Mouse (Mus musculus) midbrain, postnatal 0 days (tissue): ENCODE measurements at regions not wholly inside any gene's neighbourhood (a gene's known extent, or its start where the extent isn't known, plus 50 kb on each side); places are given as distances from the start of the nearest gene placed in this dataset.
"Not testable (repeated sequence)": the region's sequence is repeated elsewhere in the genome, so short reads cannot be mapped to it uniquely, and the experiment has no call there.

ENCODE experiments used
- ATAC-seq: fragments of 200-750 bp; cut with Nextera tagmentation; 2 replicates; pipeline ENCODE4 v1.8.0; 2017; ENCODE audit warnings: moderate number of reproducible peaks, mild to moderate bottlenecking, moderate TSS enrichment, moderate library complexity; ENCODE audit not compliant: low FRiP score
- DNase-seq: peaks from one replicate; pipeline ENCODE4 v3.0.0-alpha.2; 2015; ENCODE audit warnings: low spot score
- H3K27ac ChIP-seq: fragments of 300-500 bp; sonication (generic); 2 replicates; pipeline ENCODE4 v1.5.1; 2014; ENCODE audit warnings: low read depth, mild to moderate bottlenecking, low read length, mixed read lengths
- H3K27me3 ChIP-seq: fragments of 300-500 bp; sonication (generic); 2 replicates; pipeline ENCODE4 v1.6.1; 2014; ENCODE audit warnings: low read length, control low read depth, mixed read lengths; ENCODE audit not compliant: insufficient read depth
- H3K36me3 ChIP-seq: fragments of 300-500 bp; sonication (generic); 2 replicates; pipeline ENCODE4 v1.6.1; 2014; ENCODE audit warnings: low read length, control low read depth, mixed read lengths; ENCODE audit not compliant: insufficient read depth
- H3K4me1 ChIP-seq: fragments of 300-500 bp; sonication (generic); 2 replicates; pipeline ENCODE4 v1.6.1; 2014; ENCODE audit warnings: mild to moderate bottlenecking, control low read depth, antibody characterized with exemption, low read length, mixed read lengths; ENCODE audit not compliant: insufficient read depth
- H3K4me2 ChIP-seq: fragments of 300-500 bp; sonication (generic); 2 replicates; pipeline ENCODE4 v1.6.1; 2014; ENCODE audit warnings: low read depth, mild to moderate bottlenecking, low read length, mixed read lengths; ENCODE audit not compliant: poor library complexity, severe bottlenecking
- H3K4me3 ChIP-seq: fragments of 300-500 bp; sonication (generic); 2 replicates; pipeline ENCODE4 v1.5.1; 2014; ENCODE audit warnings: low read depth, mild to moderate bottlenecking, low read length, moderate library complexity
- H3K9ac ChIP-seq: fragments of 300-500 bp; sonication (generic); replicated peaks from 2 replicates; pipeline ENCODE4 v1.6.1; 2014; ENCODE audit warnings: mild to moderate bottlenecking, low read length, moderate library complexity, mixed read lengths; ENCODE audit not compliant: poor library complexity, severe bottlenecking
- H3K9me3 ChIP-seq: fragments of 300-500 bp; sonication (generic); 2 replicates; pipeline ENCODE4 v1.6.1; 2016; ENCODE audit warnings: low read length, control low read depth
- CTCF ChIP-seq: IDR thresholded peaks from 2 replicates; pipeline ENCODE4 v1.5.1; 2016; ENCODE audit warnings: antibody characterized with exemption, mild to moderate bottlenecking
- WGBS: fragments of 180-500 bp; shearing (Covaris S2); extraction: QIAGEN DNeasy Blood & Tissue Kit; methylation state at CpG from one replicate; pipeline ENCODE4 v1.1.7; 2014; 5-methylcytosine and 5-hydroxymethylcytosine counted together

DNA sequence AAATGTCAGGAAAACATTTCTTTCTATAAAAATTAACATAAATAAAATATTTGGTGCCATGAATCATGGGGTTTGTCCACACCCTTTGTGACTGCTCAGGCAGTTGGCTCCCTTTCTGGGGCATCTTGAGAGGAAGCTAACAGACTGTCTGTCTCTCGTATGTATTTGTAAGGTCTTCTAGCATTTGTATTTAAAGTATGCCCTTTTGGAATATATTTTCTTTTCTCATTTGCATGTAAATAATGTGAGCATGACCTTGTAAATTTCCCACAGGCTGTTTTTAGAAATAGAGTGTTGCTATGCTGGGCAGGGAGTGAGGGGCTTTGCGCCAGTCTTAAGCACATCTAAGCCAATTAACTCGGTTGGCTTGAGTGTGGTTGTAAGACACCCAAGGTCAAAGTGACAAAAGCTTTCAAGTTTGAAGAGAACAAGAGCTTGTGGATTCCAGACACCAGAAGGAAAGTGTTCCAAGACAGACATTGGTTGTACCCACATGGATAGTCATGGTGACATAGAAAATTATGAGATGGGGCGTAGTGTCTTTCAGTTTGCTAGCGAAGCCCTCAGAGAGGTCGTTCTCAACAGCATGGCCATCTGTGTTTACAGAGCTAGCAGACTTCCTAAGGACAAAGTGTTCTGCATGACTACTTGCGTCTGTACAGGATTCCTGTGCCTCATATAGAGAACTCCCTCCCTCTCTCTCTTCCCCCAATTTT, 113.1 kb upstream of the Rasgrp1 start:
- peak; percentile 54; the same call in 1 of the 2 replicates for ATAC-seq

DNA sequence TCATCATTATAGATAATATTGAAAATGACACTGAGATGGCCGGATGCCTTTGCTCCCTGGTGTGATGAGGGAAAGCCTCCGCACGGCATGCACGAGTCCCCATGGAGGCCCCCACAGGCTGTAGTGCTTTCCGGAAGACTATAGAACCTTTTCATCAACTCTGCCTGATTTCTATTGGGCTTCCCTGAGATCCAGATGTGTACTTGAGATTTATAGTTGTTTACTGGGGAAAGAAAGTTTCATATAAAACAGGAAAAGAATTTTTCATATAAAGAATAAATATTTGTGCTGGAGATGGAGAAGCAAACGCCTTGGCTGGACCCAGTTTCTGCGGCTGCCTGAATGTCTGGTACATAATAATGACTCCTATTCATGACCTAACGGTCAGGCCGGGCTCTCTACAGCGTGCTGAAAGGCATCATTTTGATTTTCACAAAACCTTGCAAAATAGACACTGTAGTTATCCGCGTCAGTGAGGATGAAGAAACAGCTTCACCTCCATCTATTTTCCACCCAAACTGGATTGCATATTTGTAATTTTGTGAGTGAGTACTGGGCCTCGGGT, 113.7 kb upstream of the Rasgrp1 start:
- WGBS: 61% methylated on average over 13 of the region's 13 CpGs
- Histone ChIP-seq H3K4me1 (no peaks in the 10 kb centered on the region), H3K36me3 (no peaks in the 10 kb centered on the region), H3K9ac (no peak overlapping the region), H3K9me3 (no peaks in the 10 kb centered on the region), H3K4me2 (no peak overlapping the region), H3K27ac (no peak overlapping the region), H3K4me3 (no peak overlapping the region), H3K27me3 (no peaks in the 10 kb centered on the region)
- ATAC-seq: no peak
- no peak for DNase-seq
- TF ChIP-seq CTCF: no peak

More for the DNA sequence above, 113.1 kb upstream of the Rasgrp1 start:
- Histone ChIP-seq H3K36me3 (no peaks in the 10 kb centered on the region), H3K27me3 (no peaks in the 10 kb centered on the region), H3K27ac (no peak overlapping the region), H3K4me3 (no peak overlapping the region), H3K9ac (no peak overlapping the region), H3K4me2 (no peak overlapping the region), H3K9me3 (no peaks in the 10 kb centered on the region), H3K4me1 (no peaks in the 10 kb centered on the region)
- 33% methylated on average over 7 of the region's 7 CpGs for WGBS
- TF ChIP-seq CTCF: no peak
- peak; percentile 59 for DNase-seq

DNA sequence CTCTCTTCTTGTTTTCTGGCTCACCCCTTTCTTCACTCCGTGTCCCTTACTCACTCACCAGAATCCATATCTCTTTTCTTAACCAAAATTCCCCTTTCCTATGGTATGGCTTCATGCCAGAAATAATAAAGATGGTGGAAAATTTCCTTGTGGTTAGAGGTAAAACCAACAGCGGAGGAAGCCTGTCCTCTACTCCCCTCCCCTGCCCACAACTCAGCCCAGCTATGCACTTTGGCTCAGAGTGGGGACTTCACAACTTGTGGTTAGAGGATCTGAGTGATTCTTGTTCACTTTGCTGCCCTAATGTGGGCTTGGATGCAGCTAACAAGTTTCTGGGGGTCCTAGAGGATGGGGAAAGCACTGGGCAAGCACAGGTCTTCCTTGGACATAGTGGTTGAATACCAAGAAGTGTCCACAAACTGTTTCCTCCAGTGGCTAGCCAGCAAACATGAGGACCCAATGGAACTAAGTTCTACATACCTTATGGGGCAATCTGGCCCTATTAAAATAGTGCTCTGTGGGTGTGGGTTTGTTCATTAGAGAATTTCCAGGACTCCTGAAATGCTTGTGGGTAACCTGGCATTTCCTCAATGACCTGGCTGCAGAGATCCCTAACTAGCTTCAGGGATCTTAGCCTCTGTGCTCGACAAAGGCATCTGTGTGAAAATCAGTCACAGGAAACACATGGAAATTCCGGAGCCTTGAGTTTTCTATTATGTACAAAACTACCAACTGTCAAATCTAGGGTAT, 118.9 kb upstream of the Rasgrp1 start:
- H3K4me2 ChIP-seq: no peak overlapping the region
- no peak overlapping the region for H3K4me3 ChIP-seq
- ATAC-seq: no peak
- H3K36me3 ChIP-seq: no peaks in the 10 kb centered on the region
- no peaks in the 10 kb centered on the region for H3K27me3 ChIP-seq
- H3K27ac ChIP-seq: no peak overlapping the region
- H3K4me1 ChIP-seq: no peaks in the 10 kb centered on the region
- H3K9me3 ChIP-seq: no peaks in the 10 kb centered on the region
- WGBS: 84% methylated on average over 4 of the region's 4 CpGs
- TF ChIP-seq CTCF: no peak
- DNase-seq: no peak
- H3K9ac ChIP-seq: no peak overlapping the region

DNA sequence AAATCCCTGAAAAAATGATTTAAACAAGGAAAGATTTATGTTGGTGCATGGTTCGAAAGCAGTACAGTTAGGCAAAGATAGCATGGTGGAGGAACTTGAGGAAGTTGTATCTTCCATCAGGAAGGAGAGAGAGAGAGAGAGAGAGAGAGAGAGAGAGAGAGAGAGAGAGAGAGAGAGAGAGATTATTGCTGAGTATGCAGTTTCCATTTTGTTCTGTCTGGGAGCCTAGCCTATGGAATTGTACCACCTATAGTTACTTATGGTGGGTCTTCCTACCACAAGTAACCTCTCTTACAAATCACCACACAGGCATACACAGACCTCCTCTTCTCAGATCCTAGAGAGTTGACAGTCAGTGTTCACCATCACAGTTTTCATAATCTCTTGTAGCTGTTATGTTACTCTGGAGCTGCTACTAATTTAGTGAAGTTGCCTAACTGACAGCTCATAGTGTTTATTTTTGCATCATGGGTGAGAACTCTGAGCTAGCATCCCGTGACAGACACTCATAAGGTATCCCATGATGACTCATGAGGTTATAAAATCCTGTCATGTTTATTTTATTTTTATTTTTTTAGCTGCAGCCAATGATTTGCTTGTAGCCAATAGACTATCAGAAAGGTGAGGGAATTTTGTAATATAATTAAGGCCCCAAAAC, 132.2 kb upstream of the Rasgrp1 start:
- no peak overlapping the region for H3K4me3 ChIP-seq
- no peaks in the 10 kb centered on the region for H3K27me3 ChIP-seq
- H3K4me1 ChIP-seq: no peaks in the 10 kb centered on the region
- H3K9ac ChIP-seq: no peak overlapping the region
- no peaks in the 10 kb centered on the region for H3K9me3 ChIP-seq
- no peak overlapping the region for H3K4me2 ChIP-seq
- WGBS: 86% methylated on average over 2 of the region's 2 CpGs
- TF ChIP-seq CTCF: no peak
- ATAC-seq: no peak
- no peak for DNase-seq
- no peak overlapping the region for H3K27ac ChIP-seq
- no peaks in the 10 kb centered on the region for H3K36me3 ChIP-seq

DNA sequence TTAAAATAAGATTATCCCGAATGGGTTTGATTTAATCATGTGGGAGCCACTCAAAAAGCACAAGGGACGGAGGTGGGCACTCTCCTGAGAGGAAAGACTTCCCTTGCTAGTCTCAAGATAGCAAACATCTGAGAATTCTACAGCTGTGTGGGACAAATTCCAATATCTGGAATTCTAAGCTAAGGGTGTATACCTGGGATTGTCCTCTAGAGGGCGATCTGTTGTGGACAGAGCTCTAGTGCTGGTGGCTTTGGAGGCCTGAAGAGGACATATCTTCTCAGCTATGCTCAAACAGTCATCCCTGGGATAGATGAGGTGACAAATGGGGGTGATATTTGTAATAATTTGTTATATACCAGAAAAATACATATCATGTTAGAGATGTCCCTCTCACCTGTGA, 132.8 kb upstream of the Rasgrp1 start:
- Histone ChIP-seq H3K4me2 (no peak overlapping the region), H3K36me3 (no peaks in the 10 kb centered on the region), H3K27me3 (no peaks in the 10 kb centered on the region), H3K4me1 (no peaks in the 10 kb centered on the region), H3K9ac (no peak overlapping the region), H3K9me3 (no peaks in the 10 kb centered on the region), H3K27ac (no peak overlapping the region), H3K4me3 (no peak overlapping the region)
- peak; percentile 22 for DNase-seq
- 41% methylated on average over 3 of the region's 3 CpGs for WGBS
- ATAC-seq: no peak
- peak; percentile 59 for TF ChIP-seq CTCF

DNA sequence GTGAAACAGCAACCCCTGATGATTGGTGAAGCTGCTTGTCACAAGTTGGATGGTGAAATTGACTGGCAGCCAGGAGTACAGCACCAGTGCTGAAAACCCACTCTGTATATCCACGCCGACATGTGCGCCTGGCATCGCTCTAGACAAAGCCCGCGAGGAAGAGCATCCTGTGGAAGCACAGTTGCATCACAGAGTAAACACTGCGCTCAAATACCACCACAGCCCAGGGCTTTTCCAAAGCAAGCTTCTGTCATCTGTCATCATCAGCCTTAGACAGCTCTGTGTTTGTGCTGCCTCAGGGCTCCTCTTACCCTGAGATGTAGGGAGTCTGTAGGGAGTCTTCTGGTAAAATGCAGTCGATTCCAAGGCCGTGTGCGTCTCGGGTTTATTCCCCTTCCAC, 134.7 kb upstream of the Rasgrp1 start:
- DNase-seq, H3K27me3 ChIP-seq, H3K9ac ChIP-seq, H3K27ac ChIP-seq, H3K4me3 ChIP-seq, ATAC-seq, H3K4me2 ChIP-seq, H3K9me3 ChIP-seq, H3K36me3 ChIP-seq, H3K4me1 ChIP-seq: not testable (repeated sequence)
- 87% methylated on average over 10 of the region's 11 CpGs for WGBS

DNA sequence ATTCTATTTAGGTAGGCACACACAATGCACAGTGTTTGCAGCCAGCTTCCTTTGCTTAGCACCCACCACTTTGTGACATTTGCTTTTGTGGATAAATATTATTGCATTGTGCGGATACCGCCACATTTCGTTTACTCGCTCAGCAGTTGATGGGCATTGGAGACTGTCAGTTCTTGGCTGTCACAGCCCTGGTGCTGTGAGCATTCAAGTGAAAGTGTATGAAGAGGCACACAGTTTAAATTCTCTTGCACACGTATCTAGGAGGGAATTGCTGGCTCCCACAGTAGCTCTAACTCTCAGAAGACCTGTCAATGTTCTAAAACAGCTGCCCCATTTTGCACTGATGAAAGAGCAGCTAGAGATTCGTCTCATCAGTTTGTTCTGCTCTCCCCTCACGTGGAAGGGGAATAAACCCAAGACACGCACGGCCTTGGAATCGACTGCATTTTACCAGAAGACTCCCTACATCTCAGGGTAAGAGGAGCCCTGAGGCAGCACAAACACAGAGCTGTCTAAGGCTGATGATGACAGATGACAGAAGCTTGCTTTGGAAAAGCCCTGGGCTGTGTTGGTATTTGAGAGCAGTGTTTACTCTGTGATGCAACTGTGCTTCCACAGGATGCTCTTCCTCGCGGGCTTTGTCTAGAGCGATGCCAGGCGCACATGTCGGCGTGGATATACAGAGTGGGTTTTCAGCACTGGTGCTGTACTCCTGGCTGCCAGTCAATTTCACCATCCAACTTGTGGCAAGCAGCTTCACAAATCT, 136.6 kb upstream of the Rasgrp1 start:
- not testable (repeated sequence) for H3K4me3 ChIP-seq, H3K4me2 ChIP-seq, H3K27ac ChIP-seq, H3K9ac ChIP-seq, H3K9me3 ChIP-seq, H3K4me1 ChIP-seq, H3K27me3 ChIP-seq, H3K36me3 ChIP-seq
- DNase-seq: peak; percentile 48
- ATAC-seq: peak; percentile 56
- WGBS: 58% methylated on average over 14 of the region's 16 CpGs
